Mouse (Mus musculus) myocyte (in vitro differentiated cells): ENCODE results near the gene Zfp428. TPM values are rescaled to one million over a fixed set of nuclear protein-coding genes. Genes with fewer than 3 reads are reported as not detected.
A peak's percentile ranks its signal among the peaks of the same experiment; 100 is the strongest.

Source experiments
- H3K27me3 ChIP-seq: one replicate; pipeline ENCODE4 v1.6.1; 2011; ENCODE audit not compliant: control insufficient read depth, insufficient read depth, insufficient read length
- H3K36me3 ChIP-seq: one replicate; pipeline ENCODE4 v1.6.1; 2011; ENCODE audit not compliant: control insufficient read depth, insufficient read depth
- H3K4me2 ChIP-seq: one replicate; pipeline ENCODE4 v1.6.1; 2011; ENCODE audit warnings: low read depth, control low read depth
- H3K4me3 ChIP-seq: one replicate; pipeline ENCODE4 v1.5.1; 2011; ENCODE audit warnings: mild to moderate bottlenecking, control low read depth, moderate library complexity
- H3K79me2 ChIP-seq: one replicate; pipeline ENCODE4 v1.6.1; 2011; ENCODE audit not compliant: control insufficient read depth, insufficient read depth
- H3ac ChIP-seq: one replicate; pipeline ENCODE4 v1.6.1; 2011; ENCODE audit not compliant: control insufficient read depth, insufficient read length
- CEBPB ChIP-seq: IDR thresholded peaks from 2 replicates; pipeline ENCODE4 v1.6.1; 2011; ENCODE audit warnings: mild to moderate bottlenecking, moderate library complexity; ENCODE audit not compliant: poor library complexity, insufficient read depth, severe bottlenecking
- E2F4 ChIP-seq: IDR thresholded peaks from one replicate; pipeline ENCODE4 v1.6.1; 2011; ENCODE audit warnings: mild to moderate bottlenecking, control low read depth, moderate library complexity; ENCODE audit not compliant: insufficient read depth
- MAX ChIP-seq: IDR thresholded peaks from one replicate; pipeline ENCODE4 v1.6.1; 2011; ENCODE audit warnings: low read depth, mild to moderate bottlenecking, control low read depth
- MYOD1 ChIP-seq, 3 experiments: IDR thresholded peaks; one replicate each; pipeline ENCODE4 v1.6.1; 2011; ENCODE audit warnings: control low read depth in 2 of 3, low read depth in 2 of 3, mild to moderate bottlenecking in 2 of 3, moderate library complexity in 1 of 3; ENCODE audit not compliant: insufficient read length in 2 of 3, control insufficient read depth in 1 of 3
- MYOG ChIP-seq, 3 experiments: IDR thresholded peaks; one replicate each; pipeline ENCODE4 v1.6.1; 2011; ENCODE audit warnings: control low read depth in 2 of 3, low read depth in 2 of 3, mild to moderate bottlenecking in 2 of 3; ENCODE audit not compliant: insufficient read length in 2 of 3, control insufficient read depth in 1 of 3, insufficient read depth in 1 of 3
- POLR2A ChIP-seq: IDR thresholded peaks from one replicate; pipeline ENCODE4 v1.6.1; 2011; ENCODE audit warnings: low read depth, mild to moderate bottlenecking, control low read depth, moderate library complexity; ENCODE audit not compliant: insufficient read length
- POLR2AphosphoS2 ChIP-seq: IDR thresholded peaks from one replicate; pipeline ENCODE4 v1.6.1; 2011; ENCODE audit warnings: low read depth, control low read depth; ENCODE audit not compliant: insufficient read length
- REST ChIP-seq: IDR thresholded peaks from one replicate; pipeline ENCODE4 v1.6.1; 2011; ENCODE audit warnings: mild to moderate bottlenecking, control low read depth, moderate library complexity; ENCODE audit not compliant: insufficient read depth, insufficient read length
- SRF ChIP-seq: IDR thresholded peaks from one replicate; pipeline ENCODE4 v1.6.1; 2011; ENCODE audit warnings: low read depth; ENCODE audit not compliant: control insufficient read depth, insufficient read length
- TCF12 ChIP-seq: IDR thresholded peaks from one replicate; pipeline ENCODE4 v1.6.1; 2011; ENCODE audit warnings: mild to moderate bottlenecking, control low read depth; ENCODE audit not compliant: poor library complexity, insufficient read depth, severe bottlenecking
- TCF3 ChIP-seq: IDR thresholded peaks from one replicate; pipeline ENCODE4 v1.6.1; 2011; ENCODE audit warnings: low read depth, control low read depth; ENCODE audit not compliant: insufficient read length
- USF1 ChIP-seq: IDR thresholded peaks from one replicate; pipeline ENCODE4 v1.6.1; 2011; ENCODE audit warnings: low read depth, mild to moderate bottlenecking, control low read depth, moderate library complexity
- polyA plus RNA-seq: library from polyadenylated mRNA; unstranded; fragments of >200 nt; fragmentation: generic; extraction: Trizol; gene quantifications from one replicate; pipeline ENCODE4 v1.2.1, GENCODE M21; 2012; ENCODE audit warnings: missing spikeins

Zfp428 gene
- polyA plus RNA-seq, 1 experiment, result 30.0 TPM

GRCm38 (mm10) chr7:24546634-24547389 is 40.0 kb downstream of the Zfp428 start:
- no peaks in the 10 kb centered on the region for H3K36me3 ChIP-seq
- no peaks in the 10 kb centered on the region for H3K27me3 ChIP-seq
- H3K4me2 ChIP-seq, result peak overlapping the region; percentile 84
- TF ChIP-seq MYOD1 (IDR thresholded peaks at IDR 0.05; ENCODE audit: control insufficient read depth in 1 of 3, insufficient read length in 2 of 3, low read depth in 2 of 3) (peak; percentile 51 to 89 (median 87)), MYOG (IDR thresholded peaks at IDR 0.05; ENCODE audit: control insufficient read depth in 1 of 3, insufficient read depth in 1 of 3, insufficient read length in 2 of 3, low read depth in 2 of 3) (peak; percentile 49 to 82 (median 68)), TCF3 (no peak), CEBPB (no peak), TCF12 (peak; percentile 25), E2F4 (peak; percentile 78), POLR2A (peak; percentile 47), POLR2AphosphoS2 (no peak), REST (no peak), SRF (peak; percentile 34)
- peak overlapping the region; percentile 51 for H3K4me3 ChIP-seq
- peaks cover 7% of the 10 kb centered on the region for H3K79me2 ChIP-seq
- peak overlapping the region; percentile 11 for H3ac ChIP-seq

- Histone ChIP-seq H3K27me3 (no peaks in the 10 kb centered on the region), H3K36me3 (no peaks in the 10 kb centered on the region), H3K4me3 (peak overlapping the region; percentile 51), H3ac (peak overlapping the region; percentile 11), H3K4me2 (peak overlapping the region; percentile 76), H3K79me2 (peaks cover 7% of the 10 kb centered on the region)
- TF ChIP-seq POLR2A (no peak), MYOG (IDR thresholded peaks at IDR 0.05; ENCODE audit: control insufficient read depth in 1 of 3, insufficient read depth in 1 of 3, insufficient read length in 2 of 3, low read depth in 2 of 3) (no peak)
Measured at GRCm38 (mm10) chr7:24547534-24548036, 40.8 kb downstream of the Zfp428 start.

GRCm38 (mm10) chr7:24551985-24552759 is 45.4 kb downstream of the Zfp428 start:
- no peak for TF ChIP-seq SRF
- no peak for TF ChIP-seq POLR2AphosphoS2
- Histone ChIP-seq H3ac (no peak overlapping the region), H3K4me2 (no peak overlapping the region), H3K27me3 (no peaks in the 10 kb centered on the region), H3K79me2 (peaks cover 6% of the 10 kb centered on the region), H3K36me3 (no peaks in the 10 kb centered on the region), H3K4me3 (no peak overlapping the region)

GRCm38 (mm10) chr7:24555786-24556185 is 49.0 kb downstream of the Zfp428 start:
- Histone ChIP-seq H3K4me3 (no peak overlapping the region), H3ac (no peak overlapping the region), H3K4me2 (no peak overlapping the region), H3K36me3 (no peaks in the 10 kb centered on the region), H3K79me2 (no peaks in the 10 kb centered on the region), H3K27me3 (no peaks in the 10 kb centered on the region)
- TF ChIP-seq TCF3, result no peak
- TF ChIP-seq MYOG (IDR thresholded peaks at IDR 0.05; ENCODE audit: control insufficient read depth in 1 of 3, insufficient read depth in 1 of 3, insufficient read length in 2 of 3, low read depth in 2 of 3), result no peak
- no peak for TF ChIP-seq POLR2AphosphoS2
- TF ChIP-seq MAX, result no peak
- no peak for TF ChIP-seq TCF12
- no peak for TF ChIP-seq USF1
- no peak for TF ChIP-seq POLR2A
- TF ChIP-seq CEBPB, result no peak
- no peak for TF ChIP-seq SRF
- no peak for TF ChIP-seq REST
- TF ChIP-seq MYOD1 (IDR thresholded peaks at IDR 0.05; ENCODE audit: control insufficient read depth in 1 of 3, insufficient read length in 2 of 3, low read depth in 2 of 3), result no peak
- no peak for TF ChIP-seq E2F4

GRCm38 (mm10) chr7:24561450-24561849 is 54.6 kb downstream of the Zfp428 start:
- TF ChIP-seq TCF12 (no peak), POLR2AphosphoS2 (no peak), TCF3 (no peak), MYOD1 (IDR thresholded peaks at IDR 0.05; ENCODE audit: control insufficient read depth in 1 of 3, insufficient read length in 2 of 3, low read depth in 2 of 3) (no peak), SRF (no peak), MYOG (IDR thresholded peaks at IDR 0.05; ENCODE audit: control insufficient read depth in 1 of 3, insufficient read depth in 1 of 3, insufficient read length in 2 of 3, low read depth in 2 of 3) (no peak), POLR2A (no peak), REST (no peak), USF1 (no peak), MAX (no peak), E2F4 (no peak)
- Histone ChIP-seq H3K36me3 (peaks cover 4% of the 10 kb centered on the region), H3K79me2 (no peaks in the 10 kb centered on the region), H3K4me2 (no peak overlapping the region), H3ac (no peak overlapping the region), H3K27me3 (no peaks in the 10 kb centered on the region), H3K4me3 (no peak overlapping the region)
